Mouse (Mus musculus): ENCODE measurements at regions not wholly inside any gene's neighbourhood (a gene's known extent, or its start where the extent isn't known, plus 50 kb on each side); places are given as distances from the start of the nearest gene placed in this dataset.

GRCm38 (mm10) chr1:47466573-47467253 lies 574.1 kb upstream of the Slc39a10 start:
- TF ChIP-seq CTCF (IDR thresholded peaks at IDR 0.05; ENCODE audit: low read depth) (no peak), EP300 (IDR thresholded peaks at IDR 0.05; ENCODE audit: low read depth) (no peak)
